Mouse (Mus musculus) bone marrow, adult 2 months (tissue): Measurements from ENCODE around the gene Notum.

Experiments
- CTCF ChIP-seq: fragments of 200-500 bp; IDR thresholded peaks from 2 replicates; pipeline ENCODE4 v1.5.1; 2011; ENCODE audit warnings: low read length, control low read depth; ENCODE audit not compliant: control insufficient read depth, insufficient read depth
- POLR2A ChIP-seq: fragments of 200-500 bp; IDR thresholded peaks from 2 replicates; pipeline ENCODE4 v1.6.1; 2011; ENCODE audit warnings: low read depth, mild to moderate bottlenecking, control low read depth, low read length, borderline replicate concordance; ENCODE audit not compliant: control insufficient read depth

- TF ChIP-seq CTCF (peak; percentile 22; the same call in 1 of the 2 replicates), POLR2A (no peak)
Measured at GRCm38 (mm10) chr11:120696568-120696967, 35.6 kb upstream of the Notum start.
